Mouse (Mus musculus): ENCODE measurements around the gene Rfk.

Rfk gene

GRCm38 (mm10) chr19:17385022-17385421 is 8.8 kb upstream of the Rfk start:
- DNase-seq (ENCODE audit: low spot score in 2 of 2) = no peak

- no peak for DNase-seq (ENCODE audit: low spot score in 2 of 2)
Observed at GRCm38 (mm10) chr19:17385426-17385825, 8.4 kb upstream of the Rfk start.

GRCm38 (mm10) chr19:17386424-17386823 is 7.4 kb upstream of the Rfk start:
- DNase-seq (ENCODE audit: low spot score in 2 of 2) = no peak

GRCm38 (mm10) chr19:17388404-17388803 is 5.4 kb upstream of the Rfk start:
- peak in 1 of 2 experiments; percentile 19 for DNase-seq (ENCODE audit: low spot score in 2 of 2)

GRCm38 (mm10) chr19:17392866-17393265 is 977 bp upstream of the Rfk start:
- DNase-seq (ENCODE audit: low spot score in 2 of 2) = no peak

GRCm38 (mm10) chr19:17396802-17397201 is 3.0 kb downstream of the Rfk start:
- DNase-seq (ENCODE audit: low spot score in 2 of 2) = peak; percentile 36 to 37

- no peak for DNase-seq (ENCODE audit: low spot score in 2 of 2)
Observed at GRCm38 (mm10) chr19:17397922-17398321, 4.1 kb downstream of the Rfk start.

- DNase-seq (ENCODE audit: low spot score in 2 of 2) = no peak
Observed at GRCm38 (mm10) chr19:17399965-17400364, 6.1 kb downstream of the Rfk start.

GRCm38 (mm10) chr19:17400571-17400970 is 6.7 kb downstream of the Rfk start:
- DNase-seq (ENCODE audit: low spot score in 2 of 2) = no peak

GRCm38 (mm10) chr19:17403175-17403574 is 9.3 kb downstream of the Rfk start:
- no peak for DNase-seq (ENCODE audit: low spot score in 2 of 2)

GRCm38 (mm10) chr19:17406823-17407222 is 13.0 kb downstream of the Rfk start:
- DNase-seq (ENCODE audit: low spot score in 2 of 2) = no peak

- no peak for DNase-seq (ENCODE audit: low spot score in 2 of 2)
Observed at GRCm38 (mm10) chr19:17408591-17408990, 14.7 kb downstream of the Rfk start.

GRCm38 (mm10) chr19:17409351-17409750 is 15.5 kb downstream of the Rfk start:
- DNase-seq (ENCODE audit: low spot score in 2 of 2) = no peak

GRCm38 (mm10) chr19:17410465-17411065 is 16.7 kb downstream of the Rfk start:
- DNase-seq (ENCODE audit: low spot score in 2 of 2) = no peak

GRCm38 (mm10) chr19:17412915-17413459 is 19.1 kb downstream of the Rfk start:
- DNase-seq (ENCODE audit: low spot score in 2 of 2) = no peak

GRCm38 (mm10) chr19:17417855-17418254 is 24.0 kb downstream of the Rfk start:
- DNase-seq (ENCODE audit: low spot score in 2 of 2) = no peak

- no peak for DNase-seq (ENCODE audit: low spot score in 2 of 2)
Observed at GRCm38 (mm10) chr19:17423306-17423705, 29.5 kb downstream of the Rfk start.

- no peak for DNase-seq (ENCODE audit: low spot score in 2 of 2)
Observed at GRCm38 (mm10) chr19:17427824-17428560, 34.1 kb downstream of the Rfk start.

- no peak for DNase-seq (ENCODE audit: low spot score in 2 of 2)
Observed at GRCm38 (mm10) chr19:17428561-17428914, 34.7 kb downstream of the Rfk start.

GRCm38 (mm10) chr19:17436651-17437050 is 42.8 kb downstream of the Rfk start:
- DNase-seq (ENCODE audit: low spot score in 2 of 2) = no peak

- no peak for DNase-seq (ENCODE audit: low spot score in 2 of 2)
Observed at GRCm38 (mm10) chr19:17439476-17440189, 45.8 kb downstream of the Rfk start.

- DNase-seq (ENCODE audit: low spot score in 2 of 2) = no peak
Observed at GRCm38 (mm10) chr19:17443581-17443980, 49.7 kb downstream of the Rfk start.

Data from heart, adult 9 months (tissue).